Mouse (Mus musculus) heart, embryonic 11.5 days (tissue): ENCODE results near the gene Sytl3. TPM values are rescaled to one million over a fixed set of nuclear protein-coding genes. Genes with fewer than 3 reads are reported as not detected.

ENCODE experiments used
- ATAC-seq: fragments of 200-750 bp; cut with Nextera tagmentation; replicated peaks from 2 replicates; pipeline ENCODE4 v1.8.0; 2017; ENCODE audit warnings: moderate library complexity; ENCODE audit not compliant: insufficient number of reproducible peaks, low FRiP score, low TSS enrichment
- H3K27ac ChIP-seq: fragments of 300-500 bp; sonication (generic); 2 replicates; pipeline ENCODE4 v1.5.1; 2014; ENCODE audit warnings: mild to moderate bottlenecking, low read depth, low read length
- H3K27me3 ChIP-seq: fragments of 300-500 bp; sonication (generic); 2 replicates; pipeline ENCODE4 v1.6.1; 2014; ENCODE audit warnings: mild to moderate bottlenecking, low read length, mixed read lengths; ENCODE audit not compliant: control insufficient read depth, insufficient read depth
- H3K36me3 ChIP-seq: fragments of 300-500 bp; sonication (generic); 2 replicates; pipeline ENCODE4 v1.6.1; 2014; ENCODE audit warnings: mild to moderate bottlenecking, low read length, moderate library complexity, mixed read lengths; ENCODE audit not compliant: control insufficient read depth, insufficient read depth
- H3K4me1 ChIP-seq: fragments of 300-500 bp; sonication (generic); 2 replicates; pipeline ENCODE4 v1.6.1; 2014; ENCODE audit warnings: low read length; ENCODE audit not compliant: control insufficient read depth, insufficient read depth
- H3K4me2 ChIP-seq: fragments of 300-500 bp; sonication (generic); 2 replicates; pipeline ENCODE4 v1.6.1; 2014; ENCODE audit warnings: mild to moderate bottlenecking, moderate library complexity
- H3K4me3 ChIP-seq: fragments of 300-500 bp; sonication (generic); 2 replicates; pipeline ENCODE4 v1.5.1; 2014; ENCODE audit warnings: low read depth, low read length
- H3K9ac ChIP-seq: fragments of 300-500 bp; sonication (generic); 2 replicates; pipeline ENCODE4 v1.6.1; 2014; ENCODE audit warnings: mild to moderate bottlenecking, low read depth, low read length, moderate library complexity
- H3K9me3 ChIP-seq: fragments of 300-500 bp; sonication (generic); replicated peaks from 2 replicates; pipeline ENCODE4 v1.6.1; 2016; ENCODE audit warnings: low read length; ENCODE audit not compliant: control insufficient read depth
- WGBS: fragments of 180-500 bp; shearing (Covaris S2); extraction: QIAGEN DNeasy Blood & Tissue Kit; methylation state at CpG from one replicate; pipeline ENCODE4 v1.1.7; 2014; ENCODE audit not compliant: insufficient replicate concordance; 5-methylcytosine and 5-hydroxymethylcytosine counted together
- polyA plus RNA-seq: library from polyadenylated mRNA; unstranded; fragments of >200 nt; fragmentation: Nextera tagmentation; extraction: Ambion mirVana; gene quantifications from 2 replicates; pipeline ENCODE4 v1.2.1, GENCODE M21; 2014

Sytl3 gene
- polyA plus RNA-seq, 1 experiment from 2014 or later = 0.11 TPM

- Histone ChIP-seq H3K27ac (no peak overlapping the region), H3K9ac (no peak overlapping the region), H3K36me3 (peaks cover 21% of the 10 kb centered on the region), H3K9me3 (no peaks in the 10 kb centered on the region), H3K4me3 (no peak overlapping the region), H3K4me1 (peaks cover 30% of the 10 kb centered on the region), H3K27me3 (no peaks in the 10 kb centered on the region), H3K4me2 (no peak overlapping the region)
- ATAC-seq = no peak
- 86% methylated on average over 19 of the region's 19 CpGs for WGBS
Measured at GRCm38 (mm10) chr17:6740331-6741170, 81.7 kb downstream of the Sytl3 start.

- H3K9ac ChIP-seq = no peak overlapping the region
- H3K27me3 ChIP-seq = no peaks in the 10 kb centered on the region
- no peak overlapping the region for H3K4me2 ChIP-seq
- no peak overlapping the region for H3K4me3 ChIP-seq
- 78% methylated on average over 12 of the region's 12 CpGs for WGBS
- H3K27ac ChIP-seq = no peak overlapping the region
- no peaks in the 10 kb centered on the region for H3K9me3 ChIP-seq
- H3K4me1 ChIP-seq = peaks cover 30% of the 10 kb centered on the region
- no peak for ATAC-seq
- H3K36me3 ChIP-seq = peaks cover 26% of the 10 kb centered on the region
Measured at GRCm38 (mm10) chr17:6741271-6741670, 82.4 kb downstream of the Sytl3 start.

GRCm38 (mm10) chr17:6742083-6743038 lies 83.5 kb downstream of the Sytl3 start:
- H3K36me3 ChIP-seq = peaks cover 30% of the 10 kb centered on the region
- peak overlapping the region; percentile 62; the same call in 1 of the 2 replicates for H3K27ac ChIP-seq
- no peak overlapping the region; the same call in 1 of the 2 replicates for H3K4me2 ChIP-seq
- H3K9me3 ChIP-seq = no peaks in the 10 kb centered on the region
- WGBS = 54% methylated on average over 33 of the region's 33 CpGs
- H3K9ac ChIP-seq = 0 out of 2 replicates have a peak overlapping the region, but pooled peaks have one; percentile 39
- ATAC-seq = no peak
- H3K4me3 ChIP-seq = no peak overlapping the region
- peaks cover 39% of the 10 kb centered on the region for H3K4me1 ChIP-seq
- no peaks in the 10 kb centered on the region for H3K27me3 ChIP-seq

DNA sequence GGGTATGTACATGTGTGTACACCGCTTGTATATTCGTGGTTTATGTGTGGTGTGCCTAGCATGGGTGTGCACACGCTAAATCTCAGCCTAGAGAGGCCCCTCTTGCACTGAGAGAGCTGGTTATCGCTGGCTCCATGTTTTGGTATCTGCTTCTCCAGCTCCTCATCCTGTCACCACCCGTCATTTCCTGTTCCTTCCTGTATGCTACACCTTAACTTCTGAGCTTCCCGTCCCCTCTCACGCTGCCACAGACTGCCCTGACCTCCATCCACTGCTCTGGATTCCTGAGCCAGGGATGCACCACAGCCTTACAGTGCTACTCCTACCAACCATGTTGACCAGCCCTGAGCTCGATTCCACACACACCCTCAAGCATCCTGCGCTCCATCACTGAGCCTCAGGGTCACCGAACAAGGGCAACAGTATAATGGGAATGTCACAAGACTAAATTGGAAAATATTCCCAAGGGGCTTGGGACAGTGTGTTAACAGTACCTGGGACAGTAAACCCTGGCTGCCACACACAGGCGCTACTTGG lies 84.2 kb downstream of the Sytl3 start:
- WGBS = 67% methylated on average over 11 of the region's 11 CpGs
- H3K9ac ChIP-seq = no peak overlapping the region
- H3K27ac ChIP-seq = peak overlapping the region; percentile 22; the same call in 1 of the 2 replicates
- peaks cover 45% of the 10 kb centered on the region for H3K4me1 ChIP-seq
- H3K9me3 ChIP-seq = no peaks in the 10 kb centered on the region
- H3K4me2 ChIP-seq = no peak overlapping the region
- H3K36me3 ChIP-seq = peaks cover 30% of the 10 kb centered on the region
- ATAC-seq = no peak
- no peaks in the 10 kb centered on the region for H3K27me3 ChIP-seq
- H3K4me3 ChIP-seq = no peak overlapping the region

- H3K9ac ChIP-seq = no peak overlapping the region
- H3K27me3 ChIP-seq = no peaks in the 10 kb centered on the region
- peaks cover 52% of the 10 kb centered on the region for H3K4me1 ChIP-seq
- H3K9me3 ChIP-seq = no peaks in the 10 kb centered on the region
- peak overlapping the region; percentile 22; the same call in 1 of the 2 replicates for H3K27ac ChIP-seq
- H3K36me3 ChIP-seq = peaks cover 29% of the 10 kb centered on the region
- ATAC-seq = no peak
- 72% methylated on average over 11 of the region's 11 CpGs for WGBS
- no peak overlapping the region for H3K4me2 ChIP-seq
- no peak overlapping the region for H3K4me3 ChIP-seq
Measured at GRCm38 (mm10) chr17:6743787-6744239, 84.9 kb downstream of the Sytl3 start.

- Histone ChIP-seq H3K4me2 (no peak overlapping the region), H3K9me3 (no peaks in the 10 kb centered on the region), H3K27ac (no peak overlapping the region), H3K36me3 (peaks cover 24% of the 10 kb centered on the region), H3K27me3 (no peaks in the 10 kb centered on the region), H3K9ac (no peak overlapping the region), H3K4me3 (no peak overlapping the region), H3K4me1 (peaks cover 57% of the 10 kb centered on the region)
- 64% methylated on average over 9 of the region's 9 CpGs for WGBS
- ATAC-seq = no peak
Measured at GRCm38 (mm10) chr17:6744366-6744765, 85.5 kb downstream of the Sytl3 start.

DNA sequence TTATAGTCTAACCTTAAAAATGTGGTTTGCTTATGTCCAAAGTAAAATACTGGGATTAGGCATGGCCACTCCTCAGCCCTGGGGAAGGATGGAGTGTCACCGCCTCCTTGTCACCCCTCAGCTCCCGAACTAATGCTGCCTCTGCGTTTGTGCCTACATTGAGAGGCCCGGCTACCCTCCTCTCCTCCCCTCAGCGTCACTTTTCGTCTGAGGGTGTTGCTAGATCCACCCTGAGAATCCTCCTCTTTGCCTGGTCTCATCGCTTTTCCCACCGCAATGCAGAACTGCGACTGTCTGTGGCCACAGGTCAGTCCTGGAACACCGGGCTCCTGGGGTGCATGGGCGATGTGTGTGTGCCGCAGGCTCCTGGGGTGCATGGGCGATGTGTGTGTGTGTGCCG lies 86.0 kb downstream of the Sytl3 start:
- Histone ChIP-seq H3K4me2 (no peak overlapping the region), H3K9me3 (no peaks in the 10 kb centered on the region), H3K4me1 (peaks cover 59% of the 10 kb centered on the region), H3K27ac (no peak overlapping the region), H3K4me3 (no peak overlapping the region), H3K36me3 (peaks cover 21% of the 10 kb centered on the region), H3K9ac (no peak overlapping the region), H3K27me3 (no peaks in the 10 kb centered on the region)
- ATAC-seq = no peak
- WGBS = 85% methylated on average over 14 of the region's 14 CpGs

GRCm38 (mm10) chr17:6745503-6745902 lies 86.6 kb downstream of the Sytl3 start:
- H3K9me3 ChIP-seq = no peaks in the 10 kb centered on the region
- no peak overlapping the region for H3K27ac ChIP-seq
- no peak overlapping the region for H3K4me3 ChIP-seq
- peaks cover 59% of the 10 kb centered on the region for H3K4me1 ChIP-seq
- WGBS = 89% methylated on average over 5 of the region's 5 CpGs
- H3K36me3 ChIP-seq = peaks cover 16% of the 10 kb centered on the region; the same call in 1 of the 2 replicates
- no peak overlapping the region for H3K4me2 ChIP-seq
- H3K9ac ChIP-seq = no peak overlapping the region
- ATAC-seq = no peak
- H3K27me3 ChIP-seq = no peaks in the 10 kb centered on the region
